Mouse (Mus musculus) gonadal fat pad, adult 2 months (tissue): ENCODE data around the gene Specc1l. TPM values are rescaled to one million over a fixed set of nuclear protein-coding genes. Genes with fewer than 3 reads are reported as not detected.

Experiments
- DNase-seq: peaks from one replicate; pipeline ENCODE4 v3.0.0-alpha.2; 2012; ENCODE audit warnings: low read depth
- polyA plus RNA-seq: library from polyadenylated mRNA; depleted of rRNA; stranded (reverse); fragments of >200 nt; gene quantifications from 2 replicates; pipeline ENCODE4 v1.2.3, GENCODE M21; 2012

The Specc1l gene
- polyA plus RNA-seq, 1 experiment, result 19.2 TPM

- no peak for DNase-seq
These were observed 12.3 kb downstream of the Specc1l start for GRCm38 (mm10) chr10:75224154-75224553.

GRCm38 (mm10) chr10:75224630-75225029 is 12.8 kb downstream of the Specc1l start:
- DNase-seq, result no peak

- DNase-seq, result no peak
These were observed 15.5 kb downstream of the Specc1l start for GRCm38 (mm10) chr10:75227381-75227780.

GRCm38 (mm10) chr10:75230572-75230971 is 18.7 kb downstream of the Specc1l start:
- no peak for DNase-seq

GRCm38 (mm10) chr10:75231876-75232275 is 20.0 kb downstream of the Specc1l start:
- DNase-seq, result no peak

- peak; percentile 61 for DNase-seq
These were observed 20.8 kb downstream of the Specc1l start for GRCm38 (mm10) chr10:75232612-75233155.

- DNase-seq, result no peak
These were observed 21.6 kb downstream of the Specc1l start for GRCm38 (mm10) chr10:75233489-75233888.

- DNase-seq, result no peak
These were observed 23.9 kb downstream of the Specc1l start for GRCm38 (mm10) chr10:75235726-75236125.

- no peak for DNase-seq
These were observed 24.3 kb downstream of the Specc1l start for GRCm38 (mm10) chr10:75236156-75236555.

GRCm38 (mm10) chr10:75237166-75237565 is 25.3 kb downstream of the Specc1l start:
- DNase-seq, result no peak

- no peak for DNase-seq
These were observed 28.8 kb downstream of the Specc1l start for GRCm38 (mm10) chr10:75240583-75241250.

GRCm38 (mm10) chr10:75245806-75246205 is 33.9 kb downstream of the Specc1l start:
- DNase-seq, result no peak

GRCm38 (mm10) chr10:75246331-75246730 is 34.5 kb downstream of the Specc1l start:
- no peak for DNase-seq

GRCm38 (mm10) chr10:75251011-75251410 is 39.1 kb downstream of the Specc1l start:
- no peak for DNase-seq

GRCm38 (mm10) chr10:75252301-75253022 is 40.6 kb downstream of the Specc1l start:
- DNase-seq, result no peak

- DNase-seq, result no peak
These were observed 43.2 kb downstream of the Specc1l start for GRCm38 (mm10) chr10:75255091-75255490.

GRCm38 (mm10) chr10:75257401-75257800 is 45.5 kb downstream of the Specc1l start:
- DNase-seq, result no peak

- DNase-seq, result no peak
These were observed 46.4 kb downstream of the Specc1l start for GRCm38 (mm10) chr10:75258241-75258640.

- no peak for DNase-seq
These were observed 49.4 kb downstream of the Specc1l start for GRCm38 (mm10) chr10:75261268-75261667.

- DNase-seq, result no peak
These were observed 53.2 kb downstream of the Specc1l start for GRCm38 (mm10) chr10:75264993-75265555.

- no peak for DNase-seq
These were observed 61.1 kb downstream of the Specc1l start for GRCm38 (mm10) chr10:75273020-75273419.

- no peak for DNase-seq
These were observed 64.6 kb downstream of the Specc1l start for GRCm38 (mm10) chr10:75276427-75277013.
